Mouse (Mus musculus) liver, embryonic 11.5 days (tissue): ENCODE results near the gene Ebf1. TPM values are rescaled to one million over a fixed set of nuclear protein-coding genes. Genes with fewer than 3 reads are reported as not detected.

Experiments
- ATAC-seq: fragments of 200-750 bp; cut with Nextera tagmentation; replicated peaks from 2 replicates; pipeline ENCODE4 v1.8.0; 2017; ENCODE audit warnings: moderate number of reproducible peaks, mild to moderate bottlenecking, moderate TSS enrichment, moderate library complexity; ENCODE audit not compliant: low FRiP score
- DNase-seq: peaks from one replicate; pipeline ENCODE4 v3.0.0-alpha.2; 2017; ENCODE audit warnings: low spot score
- H3K27ac ChIP-seq: fragments of 300-500 bp; sonication (generic); 2 replicates; pipeline ENCODE4 v1.5.1; 2014; ENCODE audit warnings: mild to moderate bottlenecking, low read depth, low read length, control low read depth
- H3K27me3 ChIP-seq: fragments of 300-500 bp; sonication (generic); replicated peaks from 2 replicates; pipeline ENCODE4 v1.6.1; 2014; ENCODE audit warnings: low read length, mixed read lengths; ENCODE audit not compliant: control insufficient read depth, insufficient read depth
- H3K36me3 ChIP-seq: fragments of 300-500 bp; sonication (generic); 2 replicates; pipeline ENCODE4 v1.6.1; 2014; ENCODE audit warnings: mild to moderate bottlenecking, low read length, moderate library complexity, mixed read lengths; ENCODE audit not compliant: control insufficient read depth, insufficient read depth
- H3K4me1 ChIP-seq: fragments of 300-500 bp; sonication (generic); replicated peaks from 2 replicates; pipeline ENCODE4 v1.6.1; 2014; ENCODE audit warnings: low read length, mixed read lengths; ENCODE audit not compliant: control insufficient read depth, insufficient read depth
- H3K4me2 ChIP-seq: fragments of 300-500 bp; sonication (generic); 2 replicates; pipeline ENCODE4 v1.6.1; 2014; ENCODE audit warnings: mild to moderate bottlenecking, control low read depth, moderate library complexity
- H3K4me3 ChIP-seq: fragments of 300-500 bp; sonication (generic); 2 replicates; pipeline ENCODE4 v1.5.1; 2014; ENCODE audit warnings: low read depth, low read length, control low read depth
- H3K9ac ChIP-seq: fragments of 300-500 bp; sonication (generic); 2 replicates; pipeline ENCODE4 v1.6.1; 2014; ENCODE audit warnings: low read depth, low read length, control low read depth
- H3K9me3 ChIP-seq: fragments of 300-500 bp; sonication (generic); 2 replicates; pipeline ENCODE4 v1.6.1; 2016; ENCODE audit warnings: low read length, inconsistent platforms, mixed read lengths; ENCODE audit not compliant: control insufficient read depth
- WGBS: fragments of 180-500 bp; shearing (Covaris S2); extraction: QIAGEN DNeasy Blood & Tissue Kit; methylation state at CpG from one replicate; pipeline ENCODE4 v1.1.7; 2014; 5-methylcytosine and 5-hydroxymethylcytosine counted together
- polyA plus RNA-seq: library from polyadenylated mRNA; unstranded; fragments of >200 nt; fragmentation: Nextera tagmentation; extraction: Ambion mirVana; gene quantifications from 2 replicates; pipeline ENCODE4 v1.2.1, GENCODE M21; 2014

Ebf1 gene
- polyA plus RNA-seq, 1 experiment from 2014 or later = 0.99 TPM

- H3K4me1 ChIP-seq = no peaks in the 10 kb centered on the region
Measured at GRCm38 (mm10) chr11:44727376-44727775, 110.3 kb downstream of the Ebf1 start.

DNA sequence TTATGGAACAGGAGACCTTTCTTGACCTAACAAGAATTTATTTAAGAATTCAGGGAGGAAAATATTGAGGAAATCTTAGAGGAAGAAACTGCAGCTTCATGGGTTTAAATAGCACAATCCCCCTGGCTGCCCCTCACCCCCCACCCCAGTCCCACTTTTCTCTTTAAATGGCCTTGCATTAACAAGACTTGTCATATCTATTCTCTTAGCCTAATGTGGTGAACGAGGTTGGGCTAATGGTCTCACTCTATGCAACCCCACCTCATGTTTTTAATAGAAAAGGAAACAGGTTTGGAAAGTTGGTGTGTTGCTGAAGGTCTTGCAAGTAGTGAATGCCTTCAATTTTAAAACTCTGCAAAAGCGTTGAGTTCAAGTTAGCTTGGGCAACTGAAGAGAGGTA is 110.7 kb downstream of the Ebf1 start:
- H3K4me1 ChIP-seq = no peaks in the 10 kb centered on the region
- DNase-seq (no peak), ATAC-seq (no peak)
- no peak overlapping the region for H3K27ac ChIP-seq
- H3K9me3 ChIP-seq = no peaks in the 10 kb centered on the region
- 77% methylated on average over 2 of the region's 2 CpGs for WGBS
- no peak overlapping the region for H3K9ac ChIP-seq
- H3K36me3 ChIP-seq = no peaks in the 10 kb centered on the region
- H3K4me2 ChIP-seq = no peak overlapping the region
- no peak overlapping the region for H3K4me3 ChIP-seq
- H3K27me3 ChIP-seq = no peaks in the 10 kb centered on the region

More at GRCm38 (mm10) chr11:44727376-44727775, 110.3 kb downstream of the Ebf1 start:
- H3K27ac ChIP-seq = no peak overlapping the region
- H3K36me3 ChIP-seq = no peaks in the 10 kb centered on the region
- no peaks in the 10 kb centered on the region for H3K27me3 ChIP-seq
- no peak for DNase-seq
- no peak for ATAC-seq
- H3K4me2 ChIP-seq = no peak overlapping the region
- WGBS = 65% methylated on average over 3 of the region's 3 CpGs
- no peak overlapping the region for H3K4me3 ChIP-seq
- no peak overlapping the region for H3K9ac ChIP-seq
- H3K9me3 ChIP-seq = no peaks in the 10 kb centered on the region

DNA sequence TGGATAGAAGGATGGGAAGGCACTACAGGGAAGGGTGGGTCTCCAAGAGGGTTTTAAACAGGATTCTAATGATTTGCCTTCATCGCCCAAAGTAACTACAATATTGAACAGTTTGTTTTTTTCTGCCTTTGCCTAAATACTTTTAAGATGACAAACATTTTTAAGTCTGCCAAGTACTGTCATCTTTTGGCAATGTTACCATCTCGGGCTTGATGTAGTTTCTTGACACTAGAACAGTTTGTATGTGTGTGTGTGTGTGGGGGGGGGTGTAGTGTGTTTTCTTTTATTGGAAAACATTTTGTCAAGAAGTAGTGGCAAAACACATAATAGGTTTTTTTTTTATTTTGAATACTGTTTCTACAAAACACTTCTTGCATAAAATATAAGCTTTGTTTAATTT is 111.2 kb downstream of the Ebf1 start:
- H3K9ac ChIP-seq = no peak overlapping the region
- WGBS = 80% methylated on average over 2 of the region's 2 CpGs
- H3K4me3 ChIP-seq = no peak overlapping the region
- no peak overlapping the region for H3K4me2 ChIP-seq
- H3K27me3 ChIP-seq = no peaks in the 10 kb centered on the region
- H3K4me1 ChIP-seq = no peaks in the 10 kb centered on the region
- H3K36me3 ChIP-seq = no peaks in the 10 kb centered on the region
- ATAC-seq = no peak
- no peak for DNase-seq
- no peaks in the 10 kb centered on the region for H3K9me3 ChIP-seq
- no peak overlapping the region for H3K27ac ChIP-seq

DNA sequence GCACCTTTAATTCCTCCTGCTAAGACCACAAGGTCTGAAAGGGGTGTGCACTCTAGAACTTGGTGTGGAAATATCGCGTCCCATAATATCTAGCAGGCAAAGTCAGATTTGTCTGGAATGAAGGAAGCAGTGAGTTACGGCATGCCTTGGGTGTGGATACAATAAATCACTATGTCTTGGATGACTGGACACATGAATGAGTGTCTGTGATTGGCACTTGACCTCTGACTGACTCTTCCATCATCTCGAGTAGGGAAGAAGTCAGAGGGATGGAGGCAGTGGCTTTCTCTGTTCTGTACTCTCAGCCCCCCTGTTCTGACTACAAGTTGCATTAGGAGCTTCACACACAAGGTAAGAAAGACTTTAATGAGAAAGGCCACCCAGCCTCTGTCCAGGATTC is 112.8 kb downstream of the Ebf1 start:
- H3K4me1 ChIP-seq = no peaks in the 10 kb centered on the region
- WGBS = 72% methylated on average over 4 of the region's 4 CpGs

GRCm38 (mm10) chr11:44731763-44732162 is 114.6 kb downstream of the Ebf1 start:
- H3K27me3 ChIP-seq = no peaks in the 10 kb centered on the region
- no peak overlapping the region for H3K4me2 ChIP-seq
- H3K4me1 ChIP-seq = no peaks in the 10 kb centered on the region
- DNase-seq (no peak), ATAC-seq (no peak)
- H3K9ac ChIP-seq = no peak overlapping the region
- H3K9me3 ChIP-seq = no peaks in the 10 kb centered on the region
- WGBS = 74% methylated on average over 2 of the region's 2 CpGs
- H3K4me3 ChIP-seq = no peak overlapping the region
- no peaks in the 10 kb centered on the region for H3K36me3 ChIP-seq
- H3K27ac ChIP-seq = no peak overlapping the region

More for the DNA sequence above, 112.8 kb downstream of the Ebf1 start:
- H3K27me3 ChIP-seq = no peaks in the 10 kb centered on the region
- DNase-seq (no peak), ATAC-seq (no peak)
- H3K4me3 ChIP-seq = no peak overlapping the region
- no peak overlapping the region for H3K9ac ChIP-seq
- no peak overlapping the region for H3K4me2 ChIP-seq
- no peaks in the 10 kb centered on the region for H3K36me3 ChIP-seq
- H3K9me3 ChIP-seq = no peaks in the 10 kb centered on the region
- no peak overlapping the region for H3K27ac ChIP-seq

DNA sequence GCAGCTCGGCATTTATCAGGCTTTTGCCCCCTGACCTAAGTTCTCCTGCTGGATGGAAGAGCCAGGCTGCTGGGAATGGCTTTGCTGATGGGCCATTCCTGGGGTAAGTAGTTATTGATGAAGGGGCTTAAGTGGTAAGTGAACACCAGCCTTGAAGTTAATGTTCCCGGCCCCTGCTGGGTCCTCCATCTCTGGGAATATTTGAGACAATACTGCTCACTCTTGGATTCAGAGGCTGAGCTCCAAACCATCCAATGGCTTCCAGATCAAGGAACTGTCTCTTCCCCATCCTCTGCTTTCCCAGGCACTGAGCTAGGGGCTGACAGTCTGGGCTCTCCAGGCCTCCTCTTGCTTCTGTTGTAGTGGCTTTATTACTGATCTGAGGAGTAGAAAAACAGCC is 116.2 kb downstream of the Ebf1 start:
- 50% methylated on average over 2 of the region's 2 CpGs for WGBS
- no peak overlapping the region for H3K4me3 ChIP-seq
- DNase-seq (no peak), ATAC-seq (no peak)
- H3K9ac ChIP-seq = no peak overlapping the region
- no peaks in the 10 kb centered on the region for H3K4me1 ChIP-seq
- H3K9me3 ChIP-seq = no peaks in the 10 kb centered on the region
- no peak overlapping the region for H3K4me2 ChIP-seq
- H3K27me3 ChIP-seq = no peaks in the 10 kb centered on the region
- no peaks in the 10 kb centered on the region for H3K36me3 ChIP-seq
- H3K27ac ChIP-seq = no peak overlapping the region

DNA sequence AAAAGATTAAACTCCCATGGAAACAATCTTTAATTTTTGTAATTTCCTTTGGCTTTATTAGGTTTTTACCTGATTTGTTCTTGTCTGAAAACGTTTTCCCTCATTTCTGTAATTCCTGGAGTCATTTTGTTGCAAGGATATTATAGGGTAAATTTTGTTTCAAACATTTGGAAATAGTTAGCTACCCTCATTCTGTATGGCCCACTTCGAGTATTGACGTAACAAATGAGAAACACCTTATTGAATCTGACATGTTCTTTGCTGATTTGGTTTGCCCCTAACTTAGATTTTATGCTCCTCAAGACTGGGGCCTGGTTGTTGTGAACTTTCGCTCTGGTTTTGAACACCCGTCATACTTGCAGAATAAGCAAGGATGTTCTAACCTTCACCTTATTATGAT is 120.9 kb downstream of the Ebf1 start:
- 79% methylated on average over 5 of the region's 5 CpGs for WGBS
- ATAC-seq = no peak
- no peak overlapping the region for H3K27ac ChIP-seq
- no peak overlapping the region for H3K9ac ChIP-seq
- no peak for DNase-seq
- no peaks in the 10 kb centered on the region for H3K27me3 ChIP-seq
- no peaks in the 10 kb centered on the region for H3K9me3 ChIP-seq
- H3K4me1 ChIP-seq = no peaks in the 10 kb centered on the region
- no peak overlapping the region for H3K4me3 ChIP-seq
- no peaks in the 10 kb centered on the region for H3K36me3 ChIP-seq
- no peak overlapping the region for H3K4me2 ChIP-seq

DNA sequence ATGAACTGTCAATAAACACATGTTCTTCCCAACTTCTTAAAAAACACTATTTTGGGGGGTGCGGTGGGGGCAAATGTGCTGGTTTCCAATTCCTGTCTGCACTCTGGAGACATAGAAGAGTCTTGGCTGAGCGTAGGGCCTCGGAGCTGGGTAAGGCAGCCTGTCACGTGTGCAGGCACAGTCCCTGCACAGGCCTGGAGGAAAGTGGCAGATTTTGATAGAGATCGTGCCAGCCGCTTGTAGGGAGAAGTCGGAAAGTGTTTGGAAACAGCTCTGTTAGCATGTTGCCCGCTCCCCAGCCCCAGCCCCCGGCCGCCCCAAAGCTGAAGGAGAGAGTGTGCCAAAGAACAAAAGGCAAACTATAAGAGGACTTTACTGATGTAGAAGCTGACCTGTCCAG is 121.7 kb downstream of the Ebf1 start:
- no peak overlapping the region for H3K27ac ChIP-seq
- no peaks in the 10 kb centered on the region for H3K4me1 ChIP-seq
- H3K4me3 ChIP-seq = no peak overlapping the region
- ATAC-seq = no peak
- no peak for DNase-seq
- H3K27me3 ChIP-seq = no peaks in the 10 kb centered on the region
- no peaks in the 10 kb centered on the region for H3K9me3 ChIP-seq
- no peak overlapping the region for H3K9ac ChIP-seq
- H3K36me3 ChIP-seq = no peaks in the 10 kb centered on the region
- WGBS = 53% methylated on average over 10 of the region's 10 CpGs
- no peak overlapping the region for H3K4me2 ChIP-seq

GRCm38 (mm10) chr11:44740278-44741041 is 123.3 kb downstream of the Ebf1 start:
- Histone ChIP-seq H3K4me1 (no peaks in the 10 kb centered on the region), H3K27me3 (no peaks in the 10 kb centered on the region), H3K27ac (no peak overlapping the region), H3K9me3 (no peaks in the 10 kb centered on the region), H3K36me3 (no peaks in the 10 kb centered on the region), H3K9ac (no peak overlapping the region), H3K4me3 (no peak overlapping the region), H3K4me2 (peak overlapping the region; percentile 34; the same call in 1 of the 2 replicates)
- ATAC-seq (no peak), DNase-seq (no peak)
- WGBS = 42% methylated on average over 6 of the region's 6 CpGs
